Mouse (Mus musculus) embryo, embryonic 9.5 days (tissue): ENCODE results near the gene Pcgf2.
"Not testable (repeated sequence)": the region's sequence is repeated elsewhere in the genome, so short reads cannot be mapped to it uniquely, and the experiment has no call there.

ENCODE experiments used
- DNase-seq: peaks from one replicate; pipeline ENCODE4 v3.0.0-alpha.2; 2017; ENCODE audit errors: extremely low spot score

Pcgf2 gene

DNA sequence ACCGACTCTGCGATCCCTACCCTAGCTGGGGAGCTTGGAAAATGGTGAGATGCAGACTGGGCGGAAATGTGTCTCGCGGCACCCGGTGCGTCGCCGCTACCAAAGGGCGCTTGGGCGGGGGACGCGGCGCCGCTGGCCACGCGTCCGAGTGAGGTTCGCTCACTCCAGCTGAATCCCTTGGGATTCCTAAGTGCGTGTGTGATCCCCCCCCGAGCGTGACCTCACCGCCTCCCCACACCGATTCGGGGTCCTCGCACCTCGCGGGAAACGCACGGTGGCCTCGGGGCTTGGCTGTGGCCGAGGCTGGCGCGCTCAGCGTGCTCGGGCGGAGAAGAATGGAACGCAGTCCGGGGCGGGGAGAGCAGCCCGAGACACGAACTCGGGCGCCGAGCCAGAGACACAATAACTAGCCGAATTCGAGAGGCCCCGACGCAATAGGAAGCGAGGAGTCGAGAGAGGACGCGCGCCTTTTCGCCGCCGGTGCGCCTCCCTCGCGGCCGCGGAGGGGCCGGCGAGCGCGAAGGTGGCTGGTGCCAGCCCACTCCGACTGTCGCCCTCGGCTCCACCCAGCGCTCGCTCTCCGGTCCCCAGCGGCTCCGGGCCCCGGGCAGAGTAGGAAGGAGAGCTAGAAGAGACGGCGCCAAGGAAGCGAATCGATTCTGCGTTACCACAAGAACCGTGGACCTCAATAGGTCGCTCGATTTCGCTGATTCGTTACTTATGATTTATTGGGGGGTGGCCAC is at the start of gene Pcgf2:
TSS of gene Pcgf2 (minus strand) at position 495 of the 743 bp plus-strand sequence.
- no peak for DNase-seq

DNA sequence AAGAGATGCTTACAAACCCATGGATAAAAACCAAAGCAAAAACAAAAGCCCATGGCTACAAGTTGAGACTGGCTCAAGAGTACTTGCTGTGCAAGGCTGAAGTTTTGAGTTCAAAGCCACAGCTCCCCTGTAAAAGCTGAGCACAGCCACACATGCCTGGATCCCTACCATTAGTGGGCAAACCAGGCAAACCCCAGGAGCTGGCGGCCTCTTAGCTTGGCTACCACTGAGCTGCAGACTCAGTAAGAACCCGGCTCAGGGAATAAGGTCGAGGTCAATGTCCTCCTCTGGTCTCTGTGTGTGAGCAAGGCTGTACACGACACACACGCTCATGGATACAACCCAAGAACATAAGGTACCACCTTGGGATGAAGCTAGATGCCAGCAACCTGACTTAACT is 48.2 kb upstream of the Pcgf2 start:
- DNase-seq: no peak

DNA sequence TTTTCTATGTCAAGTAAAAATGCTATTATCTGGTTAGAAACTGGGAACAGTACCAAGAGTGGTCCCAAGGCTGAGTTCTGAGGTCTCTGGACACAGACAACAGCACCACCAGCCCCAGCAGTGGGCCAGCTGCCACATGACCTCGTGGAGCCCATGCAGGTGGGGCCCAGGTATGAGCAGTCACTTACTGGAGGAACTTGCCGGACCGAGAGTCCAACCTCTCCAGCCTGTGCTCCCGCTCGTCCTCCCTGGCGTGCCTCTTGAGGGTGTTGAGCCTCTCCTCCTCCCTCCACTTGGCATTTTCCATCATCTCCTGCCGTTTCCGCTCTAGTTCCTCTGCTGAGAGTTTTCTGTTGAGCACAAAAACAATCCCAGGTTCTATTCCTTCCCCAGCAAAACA is 47.5 kb upstream of the Pcgf2 start:
- no peak for DNase-seq

DNA sequence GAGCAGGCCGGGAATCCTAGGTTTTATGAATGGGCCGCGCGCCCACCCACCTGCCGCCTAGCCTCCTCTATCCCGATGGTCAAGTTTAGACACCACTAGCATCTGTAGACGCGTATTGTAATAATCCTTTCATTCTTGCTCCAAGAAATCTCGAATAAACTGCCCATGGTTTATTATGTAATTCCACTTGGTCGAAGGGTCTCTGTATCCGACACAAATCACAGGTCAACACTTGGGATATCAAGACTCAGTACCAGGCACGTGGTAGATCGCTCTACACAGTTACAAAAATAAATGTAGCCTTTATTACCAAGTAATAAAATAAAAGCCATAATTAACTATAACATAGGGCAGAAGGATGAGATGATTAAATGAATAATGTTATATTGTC is 45.0 kb upstream of the Pcgf2 start:
- DNase-seq: no peak

DNA sequence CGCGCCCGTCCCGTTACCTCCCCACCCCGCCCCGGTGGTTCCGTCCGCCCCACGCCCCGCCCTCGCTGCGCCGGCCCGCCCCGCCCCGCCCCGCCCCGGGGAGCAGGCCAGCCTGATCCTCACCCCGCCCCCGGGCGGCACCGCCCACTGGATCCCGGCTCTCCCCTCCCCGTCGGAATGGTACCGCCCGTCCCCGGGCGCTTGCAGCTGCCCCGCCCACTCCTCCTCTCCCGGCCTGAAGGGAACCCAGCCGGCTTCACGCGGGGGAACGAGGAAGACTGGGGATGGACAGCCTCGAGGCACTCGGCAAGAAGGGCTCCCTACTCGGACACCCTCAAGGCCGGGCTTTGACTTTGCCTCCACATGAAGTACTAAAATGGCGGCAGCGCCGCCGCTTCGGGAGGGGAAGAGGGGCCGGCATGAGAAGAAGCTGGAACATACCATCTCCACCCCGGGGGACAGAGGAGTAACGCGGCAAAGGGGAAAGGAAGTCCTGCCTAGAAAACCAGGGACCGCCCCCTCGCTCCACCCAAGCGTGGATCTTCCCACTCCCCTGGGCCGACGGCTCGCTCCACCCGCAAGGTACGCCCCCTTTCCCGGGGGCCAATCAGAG is 44.5 kb upstream of the Pcgf2 start:
- peak; percentile 100 for DNase-seq

DNA sequence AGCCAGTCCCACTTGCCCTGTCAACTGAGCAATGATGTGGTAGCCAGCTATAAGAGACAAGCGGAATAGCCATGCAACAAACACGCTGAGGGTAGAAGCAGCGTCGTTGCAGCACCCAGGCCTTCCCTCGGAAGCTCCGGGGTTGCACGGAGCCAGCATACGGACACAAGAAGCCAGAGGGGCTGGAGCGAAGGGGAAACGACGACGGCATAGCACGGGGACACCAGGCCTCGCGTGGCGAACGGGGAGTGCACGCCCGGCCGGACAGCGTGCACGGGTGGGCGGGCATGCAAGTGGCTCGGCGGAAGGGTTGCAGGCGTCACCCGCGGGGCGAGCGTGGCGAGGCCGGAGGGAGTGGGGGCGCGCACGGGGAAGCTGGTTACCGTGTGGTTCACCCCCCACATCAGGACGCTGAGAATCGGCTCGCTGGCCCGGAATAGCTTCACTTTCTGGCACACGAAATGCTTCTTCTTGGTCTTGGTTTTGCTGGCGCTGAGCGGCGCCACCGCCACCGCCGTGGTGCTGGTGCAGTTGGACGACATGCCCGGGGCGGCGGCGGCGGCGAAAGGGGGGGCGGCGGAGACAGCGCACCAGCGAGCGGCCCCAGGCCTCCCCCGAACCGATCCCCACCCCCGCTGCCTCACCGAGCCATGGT is 43.9 kb upstream of the Pcgf2 start, which contains the start of gene Pip4k2b:
TSS of gene Pip4k2b (minus strand) at position 642 of the 655 bp plus-strand sequence.
- DNase-seq: no peak

DNA sequence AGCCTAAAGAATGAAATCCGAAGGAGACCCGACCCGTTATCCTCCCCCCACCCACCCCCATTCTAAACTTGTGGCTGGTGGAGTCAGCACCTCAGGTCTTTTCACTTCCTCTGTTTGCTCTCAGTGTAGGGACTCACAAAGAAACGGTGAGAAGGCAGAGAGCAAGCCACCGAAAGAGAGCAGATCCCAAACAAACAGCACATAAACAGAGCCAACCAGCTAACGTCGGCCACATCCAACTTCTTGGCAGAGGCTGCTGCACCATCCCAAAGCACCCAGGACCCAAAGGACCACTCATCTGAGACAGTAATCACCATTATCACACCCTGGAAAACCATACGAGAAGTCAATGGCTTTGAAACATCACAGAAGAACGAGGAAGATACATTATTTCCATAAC is 43.1 kb upstream of the Pcgf2 start:
- no peak for DNase-seq

DNA sequence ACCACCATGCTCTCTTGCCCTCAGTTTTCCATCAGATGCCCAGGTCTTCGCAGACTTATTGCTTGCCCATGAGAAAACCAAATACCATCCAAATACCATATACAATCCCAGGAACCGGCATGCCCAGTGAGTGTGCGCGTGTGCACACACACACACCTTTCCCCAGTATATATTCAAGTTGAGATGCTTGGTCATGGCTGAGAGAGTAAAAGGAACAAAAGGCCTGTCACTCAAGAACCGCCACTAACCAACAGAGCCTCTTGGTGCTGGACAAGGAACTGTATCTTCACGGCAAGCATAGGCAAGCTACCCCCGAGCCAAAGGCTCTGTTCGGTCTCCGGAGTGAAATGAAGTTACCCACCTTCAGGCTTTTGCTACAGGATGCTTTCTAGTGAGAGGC is 42.3 kb upstream of the Pcgf2 start:
- DNase-seq: no peak

DNA sequence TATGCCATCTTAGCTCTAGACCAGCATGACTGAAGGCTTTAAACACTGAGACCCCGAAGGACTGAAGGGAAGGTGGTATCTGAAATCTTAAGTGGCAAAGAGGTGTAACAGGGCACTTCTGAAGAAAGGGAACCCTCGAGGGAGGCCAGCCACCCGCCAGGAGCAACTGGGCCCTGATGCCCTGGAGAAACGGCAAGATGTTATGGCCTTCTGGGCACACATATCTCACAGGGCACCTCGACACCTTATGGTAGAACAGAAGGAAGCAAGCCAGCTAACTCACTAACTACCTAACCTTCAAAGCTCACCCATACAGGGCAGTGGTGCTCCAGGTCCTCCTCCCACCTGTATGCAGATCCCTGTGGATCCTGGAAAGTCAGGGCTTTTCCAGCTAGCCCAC is 41.9 kb upstream of the Pcgf2 start:
- DNase-seq: no peak

DNA sequence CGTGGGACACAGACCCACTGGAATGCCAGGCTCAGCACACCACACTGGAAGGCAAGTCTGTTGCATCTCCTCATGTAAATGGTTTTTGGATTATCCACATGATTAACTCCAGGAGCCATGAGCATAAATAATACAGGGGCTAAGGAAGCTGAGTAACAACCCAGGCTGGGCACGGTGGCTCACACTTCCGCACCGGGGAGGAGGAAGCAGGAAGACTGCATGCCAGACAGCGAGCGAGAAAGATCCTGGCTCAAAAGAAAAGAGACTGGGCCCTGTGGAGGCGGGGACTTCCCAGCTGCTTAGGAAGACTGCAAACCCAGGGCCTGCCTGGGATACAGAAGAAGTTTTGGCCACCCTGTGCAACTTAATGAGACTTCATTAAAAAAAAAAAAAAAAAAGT is 39.9 kb upstream of the Pcgf2 start:
- DNase-seq: no peak

DNA sequence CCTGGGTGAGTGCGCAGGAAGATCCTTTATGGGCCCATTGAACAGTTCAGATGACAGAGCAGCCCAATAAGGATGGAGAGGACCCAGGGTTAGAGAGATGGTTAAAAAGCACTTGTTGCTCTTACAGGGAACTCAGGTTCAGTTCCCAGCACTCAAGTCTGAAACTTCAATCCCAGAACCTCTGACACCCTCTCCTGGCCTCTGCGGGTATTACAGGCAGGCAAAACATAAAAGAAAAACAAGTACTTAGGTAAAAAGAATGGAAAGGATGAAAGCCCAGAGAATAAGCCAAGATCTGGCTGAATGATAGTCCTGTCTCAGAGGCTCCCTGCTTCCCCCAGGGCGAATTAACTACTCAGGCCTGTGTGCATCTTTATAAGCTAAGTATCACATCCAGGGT is 38.9 kb upstream of the Pcgf2 start:
- DNase-seq: no peak

DNA sequence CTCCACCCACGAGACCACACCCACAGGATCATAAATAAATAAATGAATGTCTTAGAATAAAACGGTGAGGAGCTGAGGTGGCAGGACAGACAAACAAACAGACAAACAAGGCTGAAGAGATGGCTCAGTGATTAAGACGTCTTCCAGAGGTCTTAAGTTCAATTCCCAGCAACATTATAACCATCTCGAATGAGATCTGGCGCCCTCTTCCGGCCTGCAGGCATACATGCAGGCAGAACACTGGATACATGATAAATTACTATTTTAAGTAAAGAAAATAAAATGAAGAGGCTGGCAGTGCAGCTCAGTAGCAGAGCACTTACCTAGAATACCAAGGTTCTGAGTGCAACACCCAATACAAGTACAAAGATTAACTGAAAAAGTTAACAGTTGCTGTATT is 38.4 kb upstream of the Pcgf2 start:
- no peak for DNase-seq

DNA sequence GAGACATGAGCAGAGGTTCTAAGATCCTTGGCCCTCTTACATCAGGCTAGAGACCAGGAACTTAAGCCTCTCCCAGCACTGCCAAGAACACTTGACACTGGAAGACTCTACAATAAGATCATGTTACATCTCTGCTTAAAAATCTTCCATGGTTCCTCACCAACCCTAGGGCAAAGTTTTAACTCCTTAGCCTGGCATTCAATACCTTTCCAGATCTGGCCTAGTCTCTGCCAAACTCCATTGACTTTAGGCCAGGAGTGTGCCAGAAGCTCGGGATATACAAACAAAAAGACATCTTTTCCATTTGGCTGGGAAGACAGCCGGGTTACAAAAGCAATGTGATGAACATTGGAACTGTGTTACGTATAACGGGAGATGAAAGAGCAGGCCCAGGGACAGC is 37.3 kb upstream of the Pcgf2 start:
- DNase-seq: no peak

DNA sequence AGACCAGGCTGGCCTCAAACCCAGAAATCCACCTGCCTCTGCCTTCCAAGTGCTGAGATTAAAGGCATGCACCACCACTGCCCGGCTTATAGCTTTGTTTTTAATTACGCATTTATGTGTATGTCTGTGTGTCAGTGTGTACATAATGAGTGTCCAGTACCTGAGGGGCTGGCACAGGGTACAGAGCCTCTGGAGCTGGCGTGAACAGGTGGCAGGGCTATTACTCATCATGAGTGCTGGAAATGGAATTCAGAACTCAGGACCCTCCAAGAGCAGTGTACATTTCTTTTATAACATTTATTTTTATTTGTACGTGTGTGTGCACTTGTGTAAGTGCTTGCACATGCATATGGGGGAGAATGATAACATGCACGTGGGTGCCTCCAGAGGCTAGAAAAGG is 36.3 kb upstream of the Pcgf2 start:
- DNase-seq: no peak

DNA sequence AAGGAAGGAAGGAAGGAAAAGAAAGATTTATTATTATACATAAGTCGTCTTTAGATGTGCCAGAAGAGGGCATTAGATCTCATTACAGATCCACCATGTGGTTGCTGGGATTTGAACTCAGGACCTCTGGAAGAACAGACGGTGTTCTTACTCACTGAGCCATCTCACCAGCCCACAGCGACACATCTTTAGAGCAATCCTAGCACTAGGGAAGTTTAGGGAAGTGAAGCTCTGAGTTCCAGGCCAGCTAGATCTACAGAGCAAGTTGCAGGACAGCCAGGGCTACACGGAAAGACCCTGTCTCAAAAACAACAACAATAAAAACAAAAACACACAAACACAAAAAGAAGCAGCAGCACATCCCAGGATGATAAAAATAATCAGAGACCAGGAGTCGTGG is 34.5 kb upstream of the Pcgf2 start:
- DNase-seq: not testable (repeated sequence)

DNA sequence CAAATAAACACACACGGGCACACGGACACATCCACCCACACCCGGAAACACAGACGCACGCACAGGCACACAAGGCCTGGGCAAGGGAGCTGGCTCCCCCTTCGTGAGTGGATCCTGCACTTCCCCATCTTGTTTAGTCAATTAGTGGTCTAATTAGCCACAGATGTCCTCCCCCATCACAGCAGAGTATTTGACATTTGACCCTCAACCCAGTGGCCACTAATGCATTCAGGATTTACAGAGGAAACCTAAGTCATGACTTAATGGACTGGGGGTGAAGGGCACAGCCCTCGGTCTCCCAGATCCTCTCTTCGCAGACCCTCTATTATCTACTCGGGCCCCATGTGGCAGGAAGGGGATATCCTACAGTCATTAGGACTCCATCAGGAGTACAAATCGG is 33.4 kb upstream of the Pcgf2 start:
- DNase-seq: peak; percentile 73

DNA sequence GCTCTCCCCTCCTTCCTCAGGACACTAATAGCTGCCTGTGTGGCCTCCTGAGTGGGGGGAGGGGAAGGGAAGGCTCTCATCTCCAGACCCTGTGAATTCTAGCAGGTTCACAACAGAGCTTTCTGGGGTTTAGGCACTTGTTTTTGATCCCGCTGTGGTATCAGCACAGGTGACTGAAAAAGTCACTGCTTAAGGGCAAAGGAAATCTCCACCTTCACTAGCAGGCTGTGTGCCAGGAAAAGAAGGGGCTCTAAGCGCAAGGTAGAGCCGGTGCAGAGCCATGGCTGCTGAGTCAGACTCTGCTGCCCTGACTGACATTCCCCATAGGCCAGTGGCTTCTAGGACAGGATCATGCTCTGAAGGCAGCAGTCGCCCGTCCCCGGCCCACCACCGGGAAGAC is 28.4 kb upstream of the Pcgf2 start:
- no peak for DNase-seq

DNA sequence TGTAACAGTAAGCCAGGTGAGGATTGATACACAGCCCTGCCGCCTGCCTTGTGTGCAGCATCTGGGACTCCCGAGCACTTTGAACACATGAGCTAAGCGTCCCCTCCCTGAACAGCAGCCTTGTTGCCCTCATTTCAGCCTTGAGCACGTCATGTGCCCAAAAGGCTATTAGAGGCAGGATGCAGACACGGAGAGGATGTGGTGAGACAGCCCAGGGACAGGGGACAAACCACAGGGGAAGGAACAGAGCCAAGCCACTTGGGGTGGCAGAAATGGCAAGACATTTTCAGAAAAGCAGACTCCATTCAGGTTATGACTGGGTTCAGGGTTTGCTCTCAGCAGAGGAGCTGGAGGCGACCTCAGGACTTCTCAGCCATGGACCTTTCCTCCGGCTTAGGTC is 28.0 kb upstream of the Pcgf2 start:
- DNase-seq: no peak

DNA sequence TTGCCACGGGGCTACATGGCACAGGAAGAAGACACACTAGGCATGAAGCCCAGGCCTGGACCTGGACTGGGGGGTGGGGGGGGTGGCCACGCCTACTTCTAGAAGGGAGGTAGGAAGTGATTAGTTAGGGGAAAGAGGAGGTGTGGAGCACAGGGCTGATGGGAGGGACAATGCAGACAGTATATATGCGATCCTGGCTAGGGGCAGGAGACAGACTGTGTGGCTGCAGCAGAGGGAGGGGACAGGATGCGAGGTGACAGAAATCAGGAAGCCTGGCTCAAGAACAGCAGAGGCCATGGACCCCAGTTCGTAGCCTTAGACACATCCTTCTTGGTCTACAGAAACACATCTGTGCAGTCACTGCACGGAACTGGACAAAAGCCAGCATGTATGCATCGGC is 23.4 kb upstream of the Pcgf2 start:
- no peak for DNase-seq

DNA sequence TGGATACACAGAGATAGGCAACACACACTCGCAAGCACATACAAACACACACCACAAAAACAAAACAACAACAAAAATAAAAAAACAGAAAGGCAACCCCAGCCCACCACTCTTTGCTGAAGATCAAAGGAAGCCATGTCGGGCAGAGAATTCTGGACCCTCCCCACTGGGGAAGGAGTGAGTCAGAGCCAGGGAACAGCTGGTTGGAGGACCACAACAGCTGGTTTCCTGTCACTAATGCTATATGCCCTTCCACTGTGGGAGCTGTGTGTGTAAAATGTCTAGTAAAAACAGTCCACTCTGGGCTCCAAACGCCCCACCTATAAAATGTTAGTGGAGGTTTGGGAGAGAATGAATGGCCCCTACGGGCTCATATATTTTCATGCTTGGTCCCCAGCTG is 21.0 kb upstream of the Pcgf2 start:
- DNase-seq: no peak

DNA sequence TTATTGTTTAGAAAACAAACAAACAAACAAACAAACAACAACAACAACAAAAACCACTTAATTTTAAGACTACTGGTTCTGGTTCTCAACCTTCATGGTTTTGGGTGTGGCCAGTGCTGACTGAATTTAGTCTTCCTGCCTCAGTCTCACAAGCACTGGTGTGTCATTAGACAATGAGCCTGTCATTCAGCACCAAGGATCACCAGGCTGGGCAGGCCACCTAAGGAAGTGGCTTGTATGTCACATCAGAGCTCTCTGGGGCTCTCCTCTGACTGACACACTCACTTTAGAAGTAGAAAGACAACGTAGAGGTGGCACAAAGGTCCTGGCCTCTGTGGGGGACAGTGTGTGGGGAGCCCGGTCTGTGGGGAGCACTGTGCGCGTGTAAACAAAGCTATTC is 18.7 kb upstream of the Pcgf2 start:
- DNase-seq: no peak

DNA sequence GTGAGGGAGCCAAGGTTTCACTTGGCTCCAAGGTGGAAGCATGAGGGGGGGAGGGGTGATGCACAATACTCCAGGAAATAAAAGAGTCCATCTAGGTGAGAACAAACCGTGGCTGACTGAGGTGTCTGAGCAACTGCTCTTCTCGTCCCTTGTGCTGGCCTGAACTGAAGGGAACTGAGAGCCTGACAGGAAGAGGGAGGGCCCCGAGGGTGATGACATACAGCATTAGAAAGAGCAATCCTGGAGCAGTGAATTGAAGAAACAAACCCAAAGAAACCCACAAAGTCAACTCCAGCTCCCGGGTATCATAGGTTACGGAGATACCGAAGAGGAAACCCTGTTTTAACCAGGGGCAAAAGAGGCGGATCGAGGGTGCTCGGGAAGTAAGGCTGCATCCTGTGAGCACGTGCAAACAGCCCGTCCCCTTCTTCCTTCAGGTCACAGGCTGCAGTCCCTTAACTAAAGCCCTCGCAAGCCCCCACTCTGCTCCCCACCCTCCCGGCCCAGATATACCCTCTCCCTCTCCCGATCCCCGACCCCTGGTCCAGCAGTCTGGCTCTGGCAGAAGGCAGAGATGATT is 18.1 kb upstream of the Pcgf2 start:
- DNase-seq: no peak
